Mouse (Mus musculus) heart, embryonic 14.5 days (tissue): ENCODE measurements around the gene Zfp354b. TPM values are rescaled to one million over a fixed set of nuclear protein-coding genes. Genes with fewer than 3 reads are reported as not detected.

ENCODE experiments used
- ATAC-seq: fragments of 200-750 bp; cut with Nextera tagmentation; 2 replicates; pipeline ENCODE4 v1.8.0; 2017; ENCODE audit warnings: low read depth, moderate TSS enrichment; ENCODE audit not compliant: insufficient number of reproducible peaks, insufficient read depth, low FRiP score
- H3K27ac ChIP-seq, 2 experiments: fragments of 200-500 bp in 1 of 2; fragments of 300-500 bp in 1 of 2; sonication (generic) in 1 of 2; replicated peaks in 1 of 2; 2 replicates each; pipeline ENCODE4 v1.5.1; 2012 to 2014; ENCODE audit warnings: low read depth in 2 of 2, low read length in 2 of 2, control low read depth in 1 of 2, mild to moderate bottlenecking in 1 of 2, mixed read lengths in 1 of 2; ENCODE audit not compliant: control insufficient read depth in 1 of 2, insufficient read depth in 1 of 2
- H3K27me3 ChIP-seq: fragments of 300-500 bp; sonication (generic); 2 replicates; pipeline ENCODE4 v1.6.1; 2014; ENCODE audit warnings: mild to moderate bottlenecking, low read length, control low read depth; ENCODE audit not compliant: control insufficient read depth, insufficient read depth
- H3K36me3 ChIP-seq: fragments of 300-500 bp; sonication (generic); 2 replicates; pipeline ENCODE4 v1.6.1; 2014; ENCODE audit warnings: mild to moderate bottlenecking, control low read depth, low read length, mixed read lengths; ENCODE audit not compliant: control insufficient read depth, insufficient read depth
- H3K4me1 ChIP-seq, 2 experiments: fragments of 200-500 bp in 1 of 2; fragments of 300-500 bp in 1 of 2; sonication (generic) in 1 of 2; 2 replicates each; pipeline ENCODE4 v1.6.1; 2012 to 2014; ENCODE audit warnings: low read length in 2 of 2, control low read depth in 1 of 2, mixed read lengths in 1 of 2; ENCODE audit not compliant: control insufficient read depth in 2 of 2, insufficient read depth in 2 of 2
- H3K4me2 ChIP-seq: fragments of 300-500 bp; sonication (generic); 2 replicates; pipeline ENCODE4 v1.6.1; 2014; ENCODE audit warnings: mild to moderate bottlenecking, low read length
- H3K4me3 ChIP-seq, 2 experiments: fragments of 200-500 bp in 1 of 2; fragments of 300-500 bp in 1 of 2; sonication (generic) in 1 of 2; 2 replicates each; pipeline ENCODE4 v1.5.1; 2012 to 2014; ENCODE audit warnings: low read length in 2 of 2, mild to moderate bottlenecking in 2 of 2, control low read depth in 1 of 2, low read depth in 1 of 2, moderate library complexity in 1 of 2; ENCODE audit not compliant: control insufficient read depth in 1 of 2, insufficient read depth in 1 of 2
- H3K9ac ChIP-seq: fragments of 300-500 bp; sonication (generic); 2 replicates; pipeline ENCODE4 v1.6.1; 2014; ENCODE audit warnings: mild to moderate bottlenecking, low read length
- H3K9me3 ChIP-seq: fragments of 300-500 bp; sonication (generic); 2 replicates; pipeline ENCODE4 v1.6.1; 2016; ENCODE audit warnings: low read length, control low read depth; ENCODE audit not compliant: control insufficient read depth
- WGBS: fragments of 180-500 bp; shearing (Covaris S2); extraction: QIAGEN DNeasy Blood & Tissue Kit; methylation state at CpG from one replicate; pipeline ENCODE4 v1.1.7; 2014; 5-methylcytosine and 5-hydroxymethylcytosine counted together
- polyA plus RNA-seq: library from polyadenylated mRNA; unstranded; fragments of >200 nt; fragmentation: Nextera tagmentation; extraction: Ambion mirVana; gene quantifications from 2 replicates; pipeline ENCODE4 v1.2.1, GENCODE M21; 2014

Gene Zfp354b
- polyA plus RNA-seq, 1 experiment from 2014 or later = 0.77 TPM

- no peak overlapping the region for H3K27ac ChIP-seq
- H3K4me3 ChIP-seq = no peak overlapping the region
- 76% methylated on average over 3 of the region's 3 CpGs for WGBS
- H3K4me1 ChIP-seq = peaks cover 0 to 8% of the 10 kb centered on the region in 2 experiments; a peak in 3 of 4 replicates
- ATAC-seq = no peak
- H3K9ac ChIP-seq = no peak overlapping the region
- H3K27me3 ChIP-seq = no peaks in the 10 kb centered on the region
- H3K9me3 ChIP-seq = no peaks in the 10 kb centered on the region
- H3K36me3 ChIP-seq = peaks cover 16% of the 10 kb centered on the region
- no peak overlapping the region for H3K4me2 ChIP-seq
These were observed 47.7 kb downstream of the Zfp354b start for GRCm38 (mm10) chr11:50883756-50884155.

- Histone ChIP-seq H3K4me1 (no peaks in the 10 kb centered on the region), H3K27ac (no peak overlapping the region), H3K9me3 (peaks cover 21% of the 10 kb centered on the region), H3K4me3 (no peak overlapping the region), H3K36me3 (peaks cover 28% of the 10 kb centered on the region), H3K27me3 (no peaks in the 10 kb centered on the region), H3K4me2 (no peak overlapping the region), H3K9ac (no peak overlapping the region)
- ATAC-seq = no peak
- WGBS = 82% methylated on average over 3 of the region's 3 CpGs
These were observed 52.8 kb downstream of the Zfp354b start for GRCm38 (mm10) chr11:50878641-50879040.

Other genes with a start within 250 kb of the Zfp354b start
- 14.1 and 17.5 TPM in 2 replicates for gene Zfp354c, start 103.9 kb downstream of the Zfp354b start, polyA plus RNA-seq
- gene Zfp879, start 90.1 kb downstream of the Zfp354b start, polyA plus RNA-seq = 0.35 and 0.55 TPM in 2 replicates
- 0.08 and 0.15 TPM in 2 replicates for gene Grm6, start 80.9 kb downstream of the Zfp354b start, polyA plus RNA-seq
- 2.7 and 3.1 TPM in 2 replicates for gene Zfp454, start 44.0 kb downstream of the Zfp354b start, polyA plus RNA-seq
- gene Zfp2, start 15.5 kb downstream of the Zfp354b start, polyA plus RNA-seq = 7.0 and 7.8 TPM in 2 replicates
- not detected in 2 replicates for gene 4933414I15Rik, start 12.1 kb upstream of the Zfp354b start, polyA plus RNA-seq
- not detected in 2 replicates for gene Prop1, start 22.1 kb upstream of the Zfp354b start, polyA plus RNA-seq
- not detected in 2 replicates for gene Olfr1378, start 34.9 kb upstream of the Zfp354b start, polyA plus RNA-seq
- gene Olfr1377, start 50.3 kb upstream of the Zfp354b start, polyA plus RNA-seq = not detected in 2 replicates
- gene Olfr51, start 72.0 kb upstream of the Zfp354b start, polyA plus RNA-seq = not detected in 2 replicates
- not detected in 2 replicates for gene Olfr54, start 82.6 kb upstream of the Zfp354b start, polyA plus RNA-seq
- gene Olfr1375, start 116.5 kb upstream of the Zfp354b start, polyA plus RNA-seq = not detected in 2 replicates
- gene Zfp354a, start 127.6 kb upstream of the Zfp354b start, polyA plus RNA-seq = 4.9 and 5.0 TPM in 2 replicates